Mouse (Mus musculus): Measurements from ENCODE around the gene Myom3.
"Not testable (repeated sequence)": the region's sequence is repeated elsewhere in the genome, so short reads cannot be mapped to it uniquely, and the experiment has no call there.

Myom3 gene

DNA sequence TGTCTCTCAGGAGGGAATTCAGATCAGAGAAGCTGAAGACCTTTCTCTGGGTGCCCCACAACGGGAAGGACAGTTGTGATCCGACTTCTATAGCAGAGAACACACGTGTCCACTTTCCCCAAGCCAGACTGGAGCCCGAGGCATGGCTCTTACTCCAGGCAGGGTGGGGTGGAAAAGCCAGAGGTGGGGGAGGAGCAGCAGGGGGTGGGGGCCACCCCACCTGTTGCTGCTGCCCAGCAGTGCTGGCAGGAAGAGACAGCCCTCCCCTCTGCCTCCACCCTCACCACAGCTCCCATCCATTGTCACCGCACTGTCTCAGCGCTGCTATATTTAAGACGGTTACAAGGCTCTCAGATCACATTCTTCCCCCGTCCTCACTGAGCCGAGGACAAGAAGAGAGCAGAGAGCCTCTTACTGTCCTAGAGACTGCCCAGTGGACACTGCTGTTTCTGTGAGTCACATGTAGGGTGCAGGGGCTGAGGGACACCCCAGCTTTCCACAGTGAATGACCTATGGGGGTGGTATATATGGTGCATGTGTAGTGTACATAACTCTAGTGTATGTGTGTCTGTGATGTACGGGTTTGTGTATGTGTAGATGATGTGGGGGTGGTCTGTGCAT, at the start of gene Myom3:
Gene Myom3, plus strand, starts transcription at position 360 of the 621 bp plus-strand sequence.
- DNase-seq (ENCODE audit: low read depth, low spot score): no peak

DNA sequence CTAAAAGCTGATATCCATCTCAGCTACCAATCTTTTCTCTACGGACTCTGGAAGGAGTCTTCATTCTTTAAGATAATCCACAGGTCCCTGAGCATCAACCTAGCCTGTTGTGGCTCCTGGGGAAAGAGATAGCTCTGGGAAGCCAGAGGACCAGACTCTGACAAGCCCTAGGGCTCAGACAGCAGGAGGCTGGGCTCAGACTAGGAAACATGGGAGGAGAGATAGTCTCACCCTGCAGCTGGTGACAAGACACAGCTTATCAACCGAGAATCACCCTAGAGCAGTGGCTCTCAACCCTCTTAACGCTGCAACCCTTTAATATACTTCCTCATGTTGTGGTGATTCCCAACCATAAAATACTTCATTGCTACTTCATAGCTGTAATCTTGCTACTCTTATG, 49.1 kb upstream of the Myom3 start:
- DNase-seq (ENCODE audit: low read depth, low spot score): no peak

GRCm38 (mm10) chr4:135714776-135715175, 44.7 kb upstream of the Myom3 start:
- no peak for DNase-seq (ENCODE audit: low read depth, low spot score)

GRCm38 (mm10) chr4:135716438-135716837, 43.1 kb upstream of the Myom3 start:
- not testable (repeated sequence) for DNase-seq (ENCODE audit: low read depth, low spot score)

GRCm38 (mm10) chr4:135722540-135723290, 36.8 kb upstream of the Myom3 start:
- no peak for DNase-seq (ENCODE audit: low read depth, low spot score)

DNA sequence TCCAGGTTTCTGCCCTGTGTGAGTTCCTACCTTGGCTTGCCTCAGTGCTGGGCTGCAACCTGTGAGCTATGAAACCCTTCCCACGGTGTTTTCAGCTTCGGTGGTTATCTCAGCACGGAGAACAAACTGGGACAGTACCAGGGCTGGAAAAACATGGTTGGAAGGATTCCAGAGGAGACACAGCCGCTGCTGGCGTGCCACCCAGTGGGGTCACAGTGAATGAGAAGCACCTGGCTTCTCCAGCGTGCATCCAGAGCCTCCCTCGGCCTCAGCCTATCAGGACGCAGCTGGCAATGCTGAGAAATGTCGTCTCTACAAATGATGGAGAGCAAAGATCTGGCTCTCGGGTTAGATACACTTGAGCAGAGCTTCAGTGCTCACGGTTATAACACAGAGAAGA, 33.1 kb upstream of the Myom3 start:
- no peak for DNase-seq (ENCODE audit: low read depth, low spot score)

GRCm38 (mm10) chr4:135727817-135728216, 31.7 kb upstream of the Myom3 start, which contains the start of gene Il22ra1:
TSS of gene Il22ra1 (plus strand) at chr4:135728172.
- no peak for DNase-seq (ENCODE audit: low read depth, low spot score)

DNA sequence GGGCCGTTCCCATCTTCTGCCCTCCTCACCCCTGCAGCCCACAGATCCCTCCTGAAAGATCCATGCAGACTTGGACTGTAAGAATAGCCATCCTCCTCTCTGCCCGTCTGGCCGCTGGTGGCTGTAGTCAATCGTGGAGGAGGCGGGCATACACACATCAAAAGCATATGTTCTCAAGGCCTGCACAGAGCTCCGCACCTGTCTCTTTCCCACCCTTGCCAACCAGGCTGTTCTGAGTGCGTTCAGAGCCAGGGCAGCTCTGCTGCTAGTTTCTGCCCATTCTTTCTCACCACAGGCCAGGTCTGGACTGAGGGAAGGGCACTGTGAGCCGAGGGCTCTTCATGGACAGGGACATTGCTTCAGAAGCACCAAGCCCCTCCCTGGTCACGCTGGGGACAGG, 29.3 kb upstream of the Myom3 start:
- DNase-seq (ENCODE audit: low read depth, low spot score): no peak

GRCm38 (mm10) chr4:135730951-135731350, 28.6 kb upstream of the Myom3 start:
- no peak for DNase-seq (ENCODE audit: low read depth, low spot score)

- DNase-seq (ENCODE audit: low read depth, low spot score): no peak
Observed at GRCm38 (mm10) chr4:135733901-135734300, 25.6 kb upstream of the Myom3 start.

DNA sequence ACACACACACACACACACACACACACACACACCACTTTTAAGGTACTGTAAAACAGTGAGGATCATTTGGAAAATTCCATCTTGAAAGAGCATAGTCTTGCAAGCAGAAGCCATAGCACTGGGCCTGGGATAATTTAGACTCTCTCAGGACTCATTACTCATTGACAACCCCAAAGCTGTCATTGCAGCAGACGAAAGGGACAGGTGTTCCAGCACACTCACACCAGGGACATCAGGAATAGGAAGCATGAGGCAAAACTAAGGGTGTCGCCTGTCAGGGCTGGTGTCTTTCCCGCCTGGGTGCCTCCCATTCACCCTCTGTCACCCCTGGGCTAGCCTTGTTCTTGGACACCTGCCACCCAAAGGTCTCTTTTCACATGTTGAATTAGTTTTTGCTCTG, 22.6 kb upstream of the Myom3 start:
- no peak for DNase-seq (ENCODE audit: low read depth, low spot score)

GRCm38 (mm10) chr4:135738237-135738636, 21.3 kb upstream of the Myom3 start:
- no peak for DNase-seq (ENCODE audit: low read depth, low spot score)

- DNase-seq (ENCODE audit: low read depth, low spot score): no peak
Observed at GRCm38 (mm10) chr4:135739148-135739547, 20.4 kb upstream of the Myom3 start.

GRCm38 (mm10) chr4:135739672-135740071, 19.8 kb upstream of the Myom3 start:
- DNase-seq (ENCODE audit: low read depth, low spot score): no peak

GRCm38 (mm10) chr4:135743520-135743919, 16.0 kb upstream of the Myom3 start:
- no peak for DNase-seq (ENCODE audit: low read depth, low spot score)

- no peak for DNase-seq (ENCODE audit: low read depth, low spot score)
Observed at GRCm38 (mm10) chr4:135744726-135745448, 14.6 kb upstream of the Myom3 start.

DNA sequence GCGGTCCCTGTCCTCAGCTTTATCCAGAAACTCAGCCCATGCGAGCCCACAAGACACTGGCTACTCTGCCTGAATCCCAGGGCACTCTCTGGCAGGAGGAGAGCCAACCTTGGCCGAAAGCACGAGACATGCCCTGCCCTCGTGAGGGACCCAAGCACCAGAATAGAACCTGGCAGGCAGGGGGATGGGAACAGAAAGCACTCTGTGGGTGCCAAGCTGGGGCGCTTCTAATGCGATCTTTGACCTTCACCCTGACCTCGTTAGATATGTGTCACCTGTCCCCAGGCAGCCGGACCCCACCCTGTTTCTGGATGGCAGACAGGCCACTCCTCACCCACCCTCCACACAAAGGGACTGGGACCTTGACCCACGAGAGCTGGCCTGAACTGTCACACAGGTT, 13.9 kb upstream of the Myom3 start:
- no peak for DNase-seq (ENCODE audit: low read depth, low spot score)

GRCm38 (mm10) chr4:135750896-135751295, 8.6 kb upstream of the Myom3 start:
- no peak for DNase-seq (ENCODE audit: low read depth, low spot score)

DNA sequence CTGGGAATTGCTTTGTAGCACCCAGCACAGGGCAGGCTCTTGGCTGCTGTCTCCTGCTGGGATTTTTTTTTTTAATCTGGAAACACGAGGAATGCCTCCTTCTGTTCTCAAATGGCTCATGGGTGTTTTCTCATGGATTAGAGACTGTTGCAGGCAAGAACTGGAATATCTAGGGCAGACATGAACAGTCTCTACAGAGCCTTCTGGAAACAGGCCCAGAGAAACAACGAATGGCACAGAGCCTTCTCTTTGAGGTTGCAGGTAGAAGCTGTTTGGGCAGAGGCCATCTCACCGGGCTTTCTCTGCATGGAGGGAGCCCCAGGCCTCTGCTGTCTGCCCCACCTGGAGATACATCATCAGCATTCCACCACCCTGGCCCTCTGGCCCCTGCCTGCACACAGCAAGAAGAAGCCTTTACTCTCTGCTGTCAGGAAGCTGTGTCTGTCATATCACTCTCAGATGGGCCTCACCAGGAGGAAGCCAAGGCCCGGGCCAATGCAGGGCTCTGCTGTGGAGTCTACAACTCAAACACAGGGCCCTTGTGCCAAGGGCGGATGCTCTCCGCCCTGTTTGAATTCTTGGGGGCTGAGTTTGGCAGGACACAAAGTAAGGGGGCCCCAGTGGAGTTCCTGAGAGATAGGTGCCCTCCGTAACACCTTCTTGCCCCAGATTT, 7.3 kb upstream of the Myom3 start:
- no peak for DNase-seq (ENCODE audit: low read depth, low spot score)

DNA sequence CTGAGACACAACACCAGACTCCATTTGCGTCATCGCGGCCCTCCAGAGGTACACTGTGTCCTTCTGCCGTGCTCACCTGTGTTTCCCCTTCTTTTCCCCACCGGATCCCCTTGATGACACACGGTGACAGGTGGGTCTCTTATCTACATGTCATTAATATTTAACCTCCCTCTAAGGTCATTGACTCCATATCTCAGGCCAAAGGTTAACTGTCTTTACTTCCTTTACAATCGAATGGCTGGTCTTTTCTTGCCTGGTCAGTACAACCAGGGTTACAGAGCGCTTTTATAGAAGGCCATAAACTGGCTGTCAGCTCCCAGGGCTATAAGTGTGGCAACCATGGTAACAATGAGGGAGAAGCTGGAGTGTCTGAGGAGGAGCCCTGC, 6.7 kb upstream of the Myom3 start:
- DNase-seq (ENCODE audit: low read depth, low spot score): no peak

- no peak for DNase-seq (ENCODE audit: low read depth, low spot score)
Observed at GRCm38 (mm10) chr4:135758331-135758730, 1.2 kb upstream of the Myom3 start.

DNA sequence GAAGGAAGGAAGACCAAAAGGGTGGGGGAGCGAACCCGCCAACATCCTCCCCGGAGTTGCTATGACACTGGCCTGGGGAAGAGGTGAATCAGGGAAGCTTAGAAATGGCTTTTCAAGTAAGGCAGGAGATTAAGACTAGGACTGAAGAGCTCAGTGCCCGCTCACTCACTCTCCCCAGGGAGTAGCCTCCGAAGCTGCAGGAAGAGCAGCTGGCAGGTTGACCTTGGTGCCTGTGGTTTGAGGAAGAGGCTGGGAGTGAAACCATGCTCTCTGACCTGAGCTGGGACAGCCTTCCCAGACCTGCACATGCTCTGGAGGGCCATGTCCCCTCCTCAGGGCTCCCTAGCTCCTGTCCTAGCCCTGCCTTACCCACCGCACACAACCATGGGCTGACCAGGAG, 690 bp upstream of the Myom3 start:
- no peak for DNase-seq (ENCODE audit: low read depth, low spot score)
